Mouse (Mus musculus): Measurements from ENCODE around the gene St7l. TPM values are rescaled to one million over a fixed set of nuclear protein-coding genes. Genes with fewer than 3 reads are reported as not detected.

The St7l gene
- polyA plus RNA-seq, 1 experiment from 2014 or later: 31.0 TPM

DNA sequence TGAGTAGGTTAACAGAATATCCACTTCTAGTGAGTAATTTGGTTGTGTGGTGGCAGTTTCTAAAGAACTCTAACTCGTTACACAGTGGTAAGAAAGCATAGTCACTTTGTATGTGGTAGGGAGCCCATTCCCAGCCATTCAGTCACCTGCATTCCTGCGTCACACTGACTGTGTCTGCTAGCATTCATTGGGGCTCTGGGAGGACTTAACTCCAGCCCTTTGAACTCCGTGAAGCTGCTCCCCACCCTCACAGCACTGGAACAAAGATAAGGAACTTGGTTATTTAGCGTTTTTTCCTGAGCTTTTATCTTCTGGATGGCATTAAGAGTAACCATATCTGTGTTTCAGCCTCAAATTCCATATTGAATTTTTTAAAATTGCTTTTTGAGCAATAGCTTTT lies 74.5 kb downstream of the St7l start:
- H3K36me3 ChIP-seq (ENCODE audit: inconsistent target): no peaks in the 10 kb centered on the region
- H3K79me2 ChIP-seq (ENCODE audit: inconsistent target): no peaks in the 10 kb centered on the region
- H3K27ac ChIP-seq: no peak overlapping the region
- 92% methylated on average over 4 of the region's 4 CpGs for WGBS (ENCODE audit: missing documents)
- H3K4me3 ChIP-seq (ENCODE audit: inconsistent target): no peak overlapping the region

GRCm38 (mm10) chr3:104940691-104941090 lies 76.9 kb downstream of the St7l start:
- H3K79me2 ChIP-seq (ENCODE audit: inconsistent target): no peaks in the 10 kb centered on the region
- 97% methylated on average over 6 of the region's 6 CpGs for WGBS (ENCODE audit: missing documents)
- H3K4me3 ChIP-seq (ENCODE audit: inconsistent target): no peak overlapping the region
- no peak overlapping the region for H3K27ac ChIP-seq
- H3K36me3 ChIP-seq (ENCODE audit: inconsistent target): 0 out of 2 replicates have a peak, but pooled peaks cover 1% of the 10 kb centered on the region

- no peak overlapping the region for H3K27ac ChIP-seq
- H3K4me3 ChIP-seq (ENCODE audit: inconsistent target): no peak overlapping the region
- WGBS (ENCODE audit: missing documents): 98% methylated on average over 5 of the region's 5 CpGs
- no peaks in the 10 kb centered on the region for H3K79me2 ChIP-seq (ENCODE audit: inconsistent target)
- peaks cover 13% of the 10 kb centered on the region; the same call in 1 of the 2 replicates for H3K36me3 ChIP-seq (ENCODE audit: inconsistent target)
Observed at GRCm38 (mm10) chr3:104942682-104943081, 78.9 kb downstream of the St7l start.

DNA sequence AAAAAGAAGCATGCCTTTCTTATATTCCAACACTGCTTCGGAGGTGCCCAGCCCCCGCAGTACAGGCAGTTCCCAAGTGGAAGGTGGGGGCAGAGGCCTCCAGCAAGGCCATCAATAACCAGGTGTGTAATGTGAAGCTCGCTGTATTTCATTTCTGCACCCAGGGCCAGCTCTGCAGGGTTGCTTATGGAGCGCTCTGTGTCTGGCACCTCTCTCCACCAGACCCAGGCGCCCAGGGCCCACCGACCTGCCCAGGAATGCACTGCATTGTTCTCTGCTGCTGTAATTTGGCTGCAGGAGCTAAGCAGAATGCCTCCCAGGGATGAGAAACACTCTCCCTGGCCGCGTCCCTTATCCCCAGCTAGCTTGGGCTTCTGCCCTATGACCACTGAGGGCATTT lies 79.5 kb downstream of the St7l start:
- 93% methylated on average over 8 of the region's 8 CpGs for WGBS (ENCODE audit: missing documents)
- Histone ChIP-seq H3K36me3 (ENCODE audit: inconsistent target) (peaks cover 13% of the 10 kb centered on the region; the same call in 1 of the 2 replicates), H3K4me3 (ENCODE audit: inconsistent target) (no peak overlapping the region), H3K79me2 (ENCODE audit: inconsistent target) (no peaks in the 10 kb centered on the region), H3K27ac (no peak overlapping the region)

DNA sequence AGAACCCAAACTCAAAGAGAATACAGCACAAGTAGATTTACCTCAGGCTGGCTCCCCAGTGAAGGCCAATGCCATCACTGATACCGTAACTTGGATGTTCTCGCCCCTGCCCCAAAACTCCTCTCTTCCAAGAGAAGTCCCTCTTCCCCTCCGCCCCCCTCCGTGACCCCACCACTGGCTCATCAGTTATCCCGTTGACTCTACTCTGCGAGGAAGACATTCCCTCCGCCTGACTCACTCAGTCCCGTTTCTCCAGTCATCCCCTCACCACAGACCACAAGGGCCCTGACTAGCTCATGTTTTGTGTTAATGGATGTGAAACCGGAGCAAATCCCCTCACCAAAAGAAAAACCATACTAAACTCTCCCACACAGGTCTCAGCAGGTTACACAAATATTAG lies 81.1 kb downstream of the St7l start:
- Histone ChIP-seq H3K4me3 (ENCODE audit: inconsistent target) (no peak overlapping the region), H3K27ac (no peak overlapping the region), H3K36me3 (ENCODE audit: inconsistent target) (peaks cover 13% of the 10 kb centered on the region; the same call in 1 of the 2 replicates), H3K79me2 (ENCODE audit: inconsistent target) (no peaks in the 10 kb centered on the region)
- WGBS (ENCODE audit: missing documents): 97% methylated on average over 9 of the region's 9 CpGs

DNA sequence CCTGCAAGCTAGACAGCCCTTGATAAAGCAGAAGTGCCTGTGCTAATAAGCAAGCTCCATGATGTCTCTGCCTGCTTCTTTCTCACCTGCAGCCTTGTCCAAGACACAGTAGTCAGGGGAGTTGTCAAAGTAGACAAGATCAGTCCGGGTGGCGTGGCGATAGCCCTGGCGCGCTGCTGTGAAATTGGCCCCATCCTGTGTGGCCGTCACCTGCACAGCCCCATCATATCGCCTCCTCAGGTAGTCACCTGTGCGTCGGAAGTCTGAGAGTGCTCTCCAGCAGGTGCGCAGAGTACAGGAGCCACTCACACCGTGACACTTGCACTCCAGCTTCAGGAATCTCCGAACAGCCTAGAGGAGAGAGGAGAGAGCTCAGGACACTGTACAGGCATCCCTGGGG lies 87.1 kb downstream of the St7l start:
- Histone ChIP-seq H3K79me2 (ENCODE audit: inconsistent target) (no peaks in the 10 kb centered on the region), H3K36me3 (ENCODE audit: inconsistent target) (peaks cover 9% of the 10 kb centered on the region; the same call in 1 of the 2 replicates), H3K27ac (no peak overlapping the region), H3K4me3 (ENCODE audit: inconsistent target) (no peak overlapping the region)
- 97% methylated on average over 11 of the region's 12 CpGs for WGBS (ENCODE audit: missing documents)

GRCm38 (mm10) chr3:104952891-104953670 lies 89.3 kb downstream of the St7l start:
- 94% methylated on average over 17 of the region's 23 CpGs for WGBS (ENCODE audit: missing documents)
- Histone ChIP-seq H3K4me3 (ENCODE audit: inconsistent target) (no peak overlapping the region), H3K79me2 (ENCODE audit: inconsistent target) (no peaks in the 10 kb centered on the region), H3K27ac (no peak overlapping the region), H3K36me3 (ENCODE audit: inconsistent target) (no peaks in the 10 kb centered on the region; the same call in 1 of the 2 replicates)

DNA sequence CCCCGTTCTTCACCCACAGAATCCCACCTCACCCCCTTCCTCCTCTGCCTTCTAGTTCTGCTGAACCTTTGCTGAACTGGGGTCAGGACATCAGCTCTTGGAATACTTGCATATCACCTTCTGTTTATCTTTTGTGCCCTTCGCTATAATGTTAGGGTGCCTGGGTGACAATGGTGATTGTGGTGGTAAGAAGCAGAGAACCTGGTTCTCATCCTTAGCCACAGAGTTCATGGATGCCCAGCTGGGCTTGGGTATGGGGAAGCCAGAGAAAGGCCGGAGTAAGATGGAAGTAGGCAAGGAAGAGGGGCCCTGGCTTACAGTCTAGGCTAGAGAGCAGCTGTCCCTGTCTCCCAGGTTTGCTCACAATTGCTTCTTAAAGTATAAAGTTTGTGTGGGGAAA lies 90.3 kb downstream of the St7l start:
- Histone ChIP-seq H3K27ac (no peak overlapping the region), H3K4me3 (ENCODE audit: inconsistent target) (no peak overlapping the region), H3K79me2 (ENCODE audit: inconsistent target) (no peaks in the 10 kb centered on the region), H3K36me3 (ENCODE audit: inconsistent target) (no peaks in the 10 kb centered on the region; the same call in 1 of the 2 replicates)
- WGBS (ENCODE audit: missing documents): 91% methylated on average over 3 of the region's 3 CpGs

DNA sequence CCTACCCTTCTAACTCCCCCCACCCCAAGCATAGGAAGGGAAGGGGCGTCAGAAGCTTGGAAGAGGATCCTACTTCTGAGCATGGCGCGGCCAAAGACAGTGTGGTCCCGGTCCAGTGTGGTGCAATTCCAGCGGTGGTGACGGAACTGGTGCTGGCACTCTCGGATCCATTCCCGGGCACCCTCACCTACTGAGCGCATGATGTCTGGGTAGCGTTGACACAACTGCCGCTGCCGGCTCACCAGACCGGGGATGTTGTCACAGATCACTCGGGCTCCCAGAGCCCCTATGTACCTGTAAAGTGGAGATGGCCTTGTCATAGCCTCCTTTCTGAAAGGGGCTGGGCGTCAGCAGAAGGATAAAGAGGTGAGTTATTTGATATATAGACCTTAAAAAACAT lies 90.7 kb downstream of the St7l start:
- Histone ChIP-seq H3K4me3 (ENCODE audit: inconsistent target) (no peak overlapping the region), H3K36me3 (ENCODE audit: inconsistent target) (no peaks in the 10 kb centered on the region; the same call in 1 of the 2 replicates)
- WGBS (ENCODE audit: missing documents): 90% methylated on average over 15 of the region's 15 CpGs

DNA sequence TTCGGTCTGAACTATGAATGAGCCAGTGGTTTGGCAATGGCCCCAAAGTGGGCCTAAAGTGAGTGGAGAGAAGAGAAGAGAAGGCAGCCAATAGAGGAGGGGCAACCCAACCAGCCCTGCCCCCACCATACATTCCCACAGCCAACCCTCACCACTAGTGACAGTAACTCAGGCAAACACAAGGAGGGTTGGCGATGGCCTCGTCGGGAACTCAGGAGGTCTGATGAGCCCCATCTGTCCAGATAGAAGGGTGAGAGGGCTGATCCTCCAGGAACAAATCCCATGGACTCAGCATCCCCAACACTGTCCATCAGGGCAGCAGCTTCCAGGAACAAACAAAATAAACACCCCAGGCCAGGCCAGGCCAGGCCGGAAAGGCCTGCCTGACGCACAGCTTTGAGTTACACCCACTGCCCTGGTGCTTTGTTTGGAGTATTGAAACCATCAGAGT lies 92.4 kb downstream of the St7l start:
- Histone ChIP-seq H3K79me2 (ENCODE audit: inconsistent target) (no peaks in the 10 kb centered on the region), H3K4me3 (ENCODE audit: inconsistent target) (no peak overlapping the region), H3K27ac (no peak overlapping the region), H3K36me3 (ENCODE audit: inconsistent target) (no peaks in the 10 kb centered on the region)
- 92% methylated on average over 6 of the region's 6 CpGs for WGBS (ENCODE audit: missing documents)

More for the DNA sequence above, 90.7 kb downstream of the St7l start:
- no peaks in the 10 kb centered on the region for H3K79me2 ChIP-seq (ENCODE audit: inconsistent target)
- H3K27ac ChIP-seq: no peak overlapping the region

DNA sequence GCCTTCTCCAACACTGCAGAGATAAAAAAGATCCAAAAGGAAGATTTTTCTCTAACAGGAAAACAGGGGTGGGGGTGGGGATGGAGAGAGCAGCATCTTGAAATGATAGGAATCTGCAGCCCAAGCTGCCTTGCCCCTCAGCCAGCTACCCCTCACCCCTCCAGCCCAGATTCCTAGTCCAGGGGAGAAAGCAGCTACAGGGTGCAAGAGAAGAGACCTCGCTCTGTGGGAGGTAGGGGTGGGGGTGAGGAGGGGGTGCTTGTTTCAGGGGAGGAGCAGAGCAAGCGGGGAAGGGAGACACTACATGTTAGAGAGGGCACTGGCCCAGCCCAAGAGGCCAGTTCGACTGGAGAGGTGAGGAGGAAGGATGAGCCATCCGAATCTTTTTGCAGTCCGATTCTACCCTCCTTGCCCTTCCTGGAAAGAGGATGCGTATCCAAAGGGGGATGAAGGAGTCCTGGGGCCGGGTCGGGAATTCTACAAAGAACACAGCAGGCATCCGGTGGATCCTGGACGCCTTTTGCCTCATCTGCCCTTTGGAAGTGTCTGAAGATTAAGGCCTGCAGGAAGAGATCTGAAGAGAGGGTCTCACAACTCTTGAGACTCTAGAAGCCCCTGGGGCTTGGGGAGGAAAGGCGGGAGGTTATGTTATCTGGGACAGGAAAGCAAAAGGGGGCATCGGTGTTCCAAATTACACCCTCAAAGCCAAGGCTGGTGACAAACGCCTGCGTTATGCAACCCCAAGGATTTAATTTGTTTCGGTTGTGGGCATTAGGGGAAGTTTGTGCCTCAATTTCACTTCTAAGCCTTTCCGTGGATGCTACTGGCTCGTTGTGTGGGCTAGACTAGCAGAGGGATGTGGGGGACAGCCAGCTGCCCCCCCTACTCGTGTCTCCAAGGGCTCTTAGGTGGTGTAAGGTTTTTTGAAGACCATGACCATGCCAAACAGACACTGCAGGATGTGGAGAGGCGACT lies 96.5 kb downstream of the St7l start:
- no peaks in the 10 kb centered on the region for H3K36me3 ChIP-seq (ENCODE audit: inconsistent target)
- WGBS (ENCODE audit: missing documents): 23% methylated on average over 19 of the region's 19 CpGs
- no peak overlapping the region for H3K4me3 ChIP-seq (ENCODE audit: inconsistent target)
- no peaks in the 10 kb centered on the region for H3K79me2 ChIP-seq (ENCODE audit: inconsistent target)
- H3K27ac ChIP-seq: no peak overlapping the region

DNA sequence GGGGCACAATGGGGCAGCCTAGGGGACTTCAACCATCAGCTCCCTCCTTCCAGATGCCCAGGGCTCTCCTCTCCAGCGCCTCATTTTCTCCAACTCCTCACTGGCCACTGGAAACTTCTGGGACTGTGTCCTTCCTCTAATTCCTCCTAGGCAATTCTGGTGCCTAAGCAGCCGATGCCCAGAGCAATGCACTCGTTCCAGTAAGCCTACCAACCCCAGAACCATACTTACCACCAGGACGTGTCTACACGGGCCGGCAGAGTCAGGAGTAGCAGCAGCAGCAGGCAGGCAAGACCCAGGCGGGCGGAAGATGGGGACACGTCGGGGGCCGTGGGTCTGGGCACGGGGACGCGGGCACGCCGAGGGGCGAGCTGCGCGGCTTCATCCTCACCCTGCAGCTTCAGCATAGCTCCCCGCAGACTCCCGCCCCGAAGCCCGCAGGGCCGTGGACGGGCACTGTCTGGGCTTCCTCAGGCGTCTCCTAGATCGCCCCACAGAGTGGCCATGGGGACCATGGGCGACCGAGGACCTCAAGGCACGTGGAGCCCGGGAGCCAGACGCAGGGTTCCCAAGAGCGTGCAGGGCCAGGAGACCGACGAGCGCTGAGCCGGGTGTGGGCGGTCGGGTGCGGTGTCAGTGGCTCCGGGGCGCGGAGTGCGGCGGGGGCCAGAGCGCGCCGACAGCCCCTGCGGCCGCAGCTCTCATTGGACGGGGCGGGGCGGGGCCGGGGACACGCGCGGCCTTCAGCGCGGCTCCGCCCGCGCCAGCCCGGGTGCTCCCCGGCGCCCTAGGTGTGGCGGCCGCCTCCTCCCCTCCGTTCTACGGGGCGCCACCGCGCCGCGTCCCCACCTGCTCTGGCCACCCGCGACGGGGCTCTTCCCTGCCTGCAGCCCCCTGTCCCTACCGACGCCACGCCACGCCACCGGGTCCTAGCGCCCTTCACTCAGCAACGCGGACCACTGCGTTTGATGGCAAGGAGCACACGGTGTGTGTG lies 97.6 kb downstream of the St7l start, which contains the start of gene Wnt2b:
Gene Wnt2b, minus strand, starts transcription at position 856 of the 994 bp plus-strand sequence.
- Histone ChIP-seq H3K4me3 (ENCODE audit: inconsistent target) (no peak within 1 kb of the TSS), H3K79me2 (ENCODE audit: inconsistent target) (no peaks in the 10 kb centered on the region), H3K27ac (no peak within 1 kb of the TSS), H3K36me3 (ENCODE audit: inconsistent target) (no peaks in the 10 kb centered on the region)
- WGBS (ENCODE audit: missing documents): 2% methylated on average over 72 of the region's 87 CpGs

DNA sequence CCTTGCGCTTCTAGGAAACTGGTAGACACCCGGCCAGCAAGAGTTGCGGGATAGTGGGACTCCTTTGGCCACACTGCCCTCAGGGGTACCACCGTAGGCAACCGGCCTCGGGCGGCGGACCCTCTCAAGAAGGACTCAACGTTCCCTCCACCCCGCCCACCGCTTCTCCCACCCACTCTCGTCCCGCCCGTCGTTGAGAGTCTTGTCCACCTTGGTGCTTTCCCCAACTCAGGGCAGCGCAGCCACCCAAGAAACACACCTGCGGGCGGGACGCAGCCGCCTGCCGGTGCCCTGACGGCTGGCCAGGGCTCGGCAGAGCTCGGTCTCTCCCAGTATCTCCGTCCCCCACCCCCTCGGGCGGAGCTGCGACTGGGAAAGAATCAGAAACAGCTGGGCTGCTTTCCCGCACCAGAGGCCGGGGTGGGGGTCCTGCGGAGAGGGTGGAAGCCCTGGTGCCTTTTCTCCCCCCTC lies 98.4 kb downstream of the St7l start:
- H3K36me3 ChIP-seq (ENCODE audit: inconsistent target): no peaks in the 10 kb centered on the region
- WGBS (ENCODE audit: missing documents): 5% methylated on average over 31 of the region's 31 CpGs
- H3K4me3 ChIP-seq (ENCODE audit: inconsistent target): no peak overlapping the region

More for the DNA sequence above, 98.4 kb downstream of the St7l start:
- no peak overlapping the region for H3K27ac ChIP-seq
- H3K79me2 ChIP-seq (ENCODE audit: inconsistent target): no peaks in the 10 kb centered on the region
